Mouse (Mus musculus): ENCODE measurements around the gene Aldob.

GRCm38 (mm10) chr4:49521346-49521745, 28.0 kb downstream of the Aldob start:
- no peak for TF ChIP-seq USF1 (IDR thresholded peaks at IDR 0.05; ENCODE audit: low read depth)
- no peak for TF ChIP-seq E2F4 (IDR thresholded peaks at IDR 0.05; ENCODE audit: insufficient read depth)
- TF ChIP-seq POLR2A (IDR thresholded peaks at IDR 0.05; ENCODE audit: insufficient read length, low read depth), result no peak
- TF ChIP-seq TCF12 (IDR thresholded peaks at IDR 0.05; ENCODE audit: insufficient read depth, poor library complexity, severe bottlenecking), result no peak
- TF ChIP-seq CEBPB (IDR thresholded peaks at IDR 0.05; ENCODE audit: insufficient read depth, poor library complexity, severe bottlenecking), result no peak
- no peak for TF ChIP-seq MYOD1 (IDR thresholded peaks at IDR 0.05; ENCODE audit: control insufficient read depth in 1 of 3, insufficient read length in 2 of 3, low read depth in 2 of 3)
- no peak for TF ChIP-seq MAX (IDR thresholded peaks at IDR 0.05; ENCODE audit: low read depth)
- TF ChIP-seq REST (IDR thresholded peaks at IDR 0.05; ENCODE audit: insufficient read depth, insufficient read length), result no peak
- no peak for TF ChIP-seq POLR2AphosphoS2 (IDR thresholded peaks at IDR 0.05; ENCODE audit: insufficient read length, low read depth)

Measured in myocyte (in vitro differentiated cells).